Mouse (Mus musculus) intestine, embryonic 15.5 days (tissue): ENCODE measurements around the gene Ssx2ip. TPM values are rescaled to one million over a fixed set of nuclear protein-coding genes. Genes with fewer than 3 reads are reported as not detected.

Experiments used
- ATAC-seq: fragments of 200-750 bp; cut with Nextera tagmentation; 2 replicates; pipeline ENCODE4 v1.8.0; 2017; ENCODE audit warnings: moderate TSS enrichment, moderate library complexity
- H3K27ac ChIP-seq: fragments of 300-500 bp; sonication (generic); 2 replicates; pipeline ENCODE4 v1.5.1; 2015; ENCODE audit warnings: mild to moderate bottlenecking, inconsistent platforms
- H3K27me3 ChIP-seq: fragments of 300-500 bp; sonication (generic); replicated peaks from 2 replicates; pipeline ENCODE4 v1.6.1; 2015; ENCODE audit warnings: inconsistent platforms
- H3K36me3 ChIP-seq: fragments of 300-500 bp; sonication (generic); 2 replicates; pipeline ENCODE4 v1.6.1; 2015; ENCODE audit warnings: inconsistent platforms
- H3K4me1 ChIP-seq: fragments of 300-500 bp; sonication (generic); replicated peaks from 2 replicates; pipeline ENCODE4 v1.6.1; 2015; ENCODE audit warnings: inconsistent platforms
- H3K4me2 ChIP-seq: fragments of 300-500 bp; sonication (generic); replicated peaks from 2 replicates; pipeline ENCODE4 v1.6.1; 2015; ENCODE audit warnings: mild to moderate bottlenecking, inconsistent platforms
- H3K4me3 ChIP-seq: fragments of 300-500 bp; sonication (generic); replicated peaks from 2 replicates; pipeline ENCODE4 v1.5.1; 2015; ENCODE audit warnings: inconsistent platforms
- H3K9ac ChIP-seq: fragments of 300-500 bp; sonication (generic); 2 replicates; pipeline ENCODE4 v1.6.1; 2015; ENCODE audit warnings: inconsistent platforms
- H3K9me3 ChIP-seq: fragments of 300-500 bp; sonication (generic); 2 replicates; pipeline ENCODE4 v1.6.1; 2016; ENCODE audit warnings: inconsistent platforms
- WGBS: fragments of 180-500 bp; shearing (Covaris S2); methylation state at CpG from one replicate; pipeline ENCODE4 v1.1.7; 2015; 5-methylcytosine and 5-hydroxymethylcytosine counted together
- polyA plus RNA-seq: library from polyadenylated mRNA; unstranded; fragments of >200 nt; fragmentation: Nextera tagmentation; extraction: Ambion mirVana; gene quantifications from 2 replicates; pipeline ENCODE4 v1.2.1, GENCODE M21; 2015

Gene Ssx2ip
- polyA plus RNA-seq, result 38.6 and 41.5 TPM in 2 replicates

- ATAC-seq, result peak; percentile 95
- no peaks in the 10 kb centered on the region for H3K27me3 ChIP-seq
- peak within 1 kb of the TSS; percentile 93 for H3K4me2 ChIP-seq
- WGBS, result under 1% methylated on average over 82 of the region's 100 CpGs
- H3K9ac ChIP-seq, result peak within 1 kb of the TSS; percentile 91
- peak within 1 kb of the TSS; percentile 99 for H3K4me3 ChIP-seq
- H3K27ac ChIP-seq, result peak within 1 kb of the TSS; percentile 85
- no peaks in the 10 kb centered on the region for H3K36me3 ChIP-seq
- no peaks in the 10 kb centered on the region for H3K9me3 ChIP-seq
- H3K4me1 ChIP-seq, result peaks cover 7% of the 10 kb centered on the region; the same call in 1 of the 2 replicates
Measured at GRCm38 (mm10) chr3:146404311-146405201, at the start of gene Ssx2ip. TSS of gene Ssx2ip (plus strand) at chr3:146404642.

GRCm38 (mm10) chr3:146355146-146355545 is 49.3 kb upstream of the Ssx2ip start:
- H3K36me3 ChIP-seq, result no peaks in the 10 kb centered on the region
- no peaks in the 10 kb centered on the region for H3K9me3 ChIP-seq
- no peak overlapping the region for H3K4me2 ChIP-seq
- H3K4me1 ChIP-seq, result no peaks in the 10 kb centered on the region
- 66% methylated on average over 3 of the region's 3 CpGs for WGBS
- H3K9ac ChIP-seq, result no peak overlapping the region
- no peak overlapping the region for H3K27ac ChIP-seq
- ATAC-seq, result no peak
- no peaks in the 10 kb centered on the region for H3K27me3 ChIP-seq
- no peak overlapping the region for H3K4me3 ChIP-seq

GRCm38 (mm10) chr3:146365471-146365870 is 39.0 kb upstream of the Ssx2ip start:
- Histone ChIP-seq H3K4me1 (no peaks in the 10 kb centered on the region), H3K9ac (no peak overlapping the region), H3K36me3 (no peaks in the 10 kb centered on the region), H3K4me3 (no peak overlapping the region), H3K9me3 (no peaks in the 10 kb centered on the region), H3K27ac (no peak overlapping the region), H3K27me3 (no peaks in the 10 kb centered on the region), H3K4me2 (no peak overlapping the region)
- WGBS, result 89% methylated on average over 9 of the region's 9 CpGs
- ATAC-seq, result no peak

- ATAC-seq, result no peak
- Histone ChIP-seq H3K4me3 (no peak overlapping the region), H3K27ac (no peak overlapping the region), H3K9me3 (no peaks in the 10 kb centered on the region), H3K4me2 (no peak overlapping the region), H3K36me3 (no peaks in the 10 kb centered on the region), H3K27me3 (no peaks in the 10 kb centered on the region), H3K4me1 (no peaks in the 10 kb centered on the region), H3K9ac (no peak overlapping the region)
- 98% methylated on average over 2 of the region's 2 CpGs for WGBS
Measured at GRCm38 (mm10) chr3:146367058-146367457, 37.4 kb upstream of the Ssx2ip start.

- 87% methylated on average over 7 of the region's 7 CpGs for WGBS
- H3K4me2 ChIP-seq, result no peak overlapping the region
- no peak overlapping the region for H3K27ac ChIP-seq
- no peaks in the 10 kb centered on the region for H3K36me3 ChIP-seq
- no peak overlapping the region for H3K4me3 ChIP-seq
- ATAC-seq, result no peak
- no peaks in the 10 kb centered on the region for H3K9me3 ChIP-seq
- H3K9ac ChIP-seq, result no peak overlapping the region
- no peaks in the 10 kb centered on the region for H3K27me3 ChIP-seq
- H3K4me1 ChIP-seq, result no peaks in the 10 kb centered on the region
Measured at GRCm38 (mm10) chr3:146370553-146371095, 33.8 kb upstream of the Ssx2ip start.

- H3K27ac ChIP-seq, result no peak overlapping the region
- no peaks in the 10 kb centered on the region for H3K4me1 ChIP-seq
- 75% methylated on average over 5 of the region's 5 CpGs for WGBS
- no peaks in the 10 kb centered on the region for H3K36me3 ChIP-seq
- H3K9me3 ChIP-seq, result no peaks in the 10 kb centered on the region
- H3K4me2 ChIP-seq, result no peak overlapping the region
- no peaks in the 10 kb centered on the region for H3K27me3 ChIP-seq
- ATAC-seq, result no peak
- no peak overlapping the region for H3K9ac ChIP-seq
- no peak overlapping the region for H3K4me3 ChIP-seq
Measured at GRCm38 (mm10) chr3:146371201-146371600, 33.2 kb upstream of the Ssx2ip start.

- Histone ChIP-seq H3K9me3 (no peaks in the 10 kb centered on the region), H3K27me3 (no peaks in the 10 kb centered on the region), H3K4me1 (no peaks in the 10 kb centered on the region), H3K27ac (no peak overlapping the region), H3K4me2 (no peak overlapping the region), H3K9ac (no peak overlapping the region), H3K36me3 (no peaks in the 10 kb centered on the region), H3K4me3 (no peak overlapping the region)
- 85% methylated on average over 3 of the region's 3 CpGs for whole genome bisulfite sequencing
- no peak for ATAC-seq
Measured at GRCm38 (mm10) chr3:146374596-146375175, 29.8 kb upstream of the Ssx2ip start.

GRCm38 (mm10) chr3:146375224-146375657 is 29.2 kb upstream of the Ssx2ip start:
- H3K9ac ChIP-seq, result no peak overlapping the region
- H3K27me3 ChIP-seq, result no peaks in the 10 kb centered on the region
- no peaks in the 10 kb centered on the region for H3K36me3 ChIP-seq
- H3K4me1 ChIP-seq, result no peaks in the 10 kb centered on the region
- no peaks in the 10 kb centered on the region for H3K9me3 ChIP-seq
- no peak overlapping the region for H3K4me3 ChIP-seq
- ATAC-seq, result no peak
- WGBS, result 56% methylated on average over 4 of the region's 4 CpGs
- H3K4me2 ChIP-seq, result no peak overlapping the region
- H3K27ac ChIP-seq, result no peak overlapping the region

- no peak overlapping the region for H3K27ac ChIP-seq
- WGBS, result 85% methylated on average over 15 of the region's 15 CpGs
- no peaks in the 10 kb centered on the region for H3K9me3 ChIP-seq
- H3K27me3 ChIP-seq, result no peaks in the 10 kb centered on the region
- peak; percentile 68; the same call in 1 of the 2 replicates for ATAC-seq
- no peaks in the 10 kb centered on the region for H3K36me3 ChIP-seq
- no peaks in the 10 kb centered on the region for H3K4me1 ChIP-seq
- H3K4me2 ChIP-seq, result no peak overlapping the region
- no peak overlapping the region for H3K4me3 ChIP-seq
- H3K9ac ChIP-seq, result no peak overlapping the region
Measured at GRCm38 (mm10) chr3:146376337-146377130, 27.9 kb upstream of the Ssx2ip start.

GRCm38 (mm10) chr3:146377216-146377615 is 27.2 kb upstream of the Ssx2ip start:
- 88% methylated on average over 5 of the region's 5 CpGs for WGBS
- Histone ChIP-seq H3K4me1 (no peaks in the 10 kb centered on the region), H3K36me3 (no peaks in the 10 kb centered on the region), H3K9ac (no peak overlapping the region), H3K27me3 (no peaks in the 10 kb centered on the region), H3K9me3 (no peaks in the 10 kb centered on the region), H3K27ac (no peak overlapping the region), H3K4me3 (no peak overlapping the region), H3K4me2 (no peak overlapping the region)
- ATAC-seq, result no peak

- Histone ChIP-seq H3K4me2 (no peak overlapping the region), H3K9ac (no peak overlapping the region), H3K27me3 (no peaks in the 10 kb centered on the region), H3K27ac (no peak overlapping the region), H3K4me3 (no peak overlapping the region), H3K9me3 (no peaks in the 10 kb centered on the region), H3K4me1 (no peaks in the 10 kb centered on the region), H3K36me3 (no peaks in the 10 kb centered on the region)
- peak; percentile 68 for ATAC-seq
- 65% methylated on average over 8 of the region's 8 CpGs for WGBS
Measured at GRCm38 (mm10) chr3:146378753-146379152, 25.7 kb upstream of the Ssx2ip start.
